Mouse (Mus musculus) forebrain, embryonic 14.5 days (tissue): ENCODE measurements around the gene Auh. TPM values are rescaled to one million over a fixed set of nuclear protein-coding genes. Genes with fewer than 3 reads are reported as not detected.
A peak's percentile ranks its signal among the peaks of the same experiment; 100 is the strongest.

Experiments
- ATAC-seq: fragments of 200-750 bp; cut with Nextera tagmentation; 2 replicates; pipeline ENCODE4 v1.8.0; 2017; ENCODE audit warnings: mild to moderate bottlenecking, moderate library complexity
- DNase-seq: peaks from one replicate; pipeline ENCODE4 v3.0.0-alpha.2; 2015; ENCODE audit warnings: low spot score
- H3K27ac ChIP-seq: fragments of 300-500 bp; sonication (generic); 2 replicates; pipeline ENCODE4 v1.5.1; 2014; ENCODE audit warnings: low read depth, mild to moderate bottlenecking, control low read depth, low read length, moderate library complexity
- H3K27me3 ChIP-seq: fragments of 300-500 bp; sonication (generic); replicated peaks from 2 replicates; pipeline ENCODE4 v1.6.1; 2014; ENCODE audit warnings: low read length, control low read depth, mixed read lengths; ENCODE audit not compliant: control insufficient read depth, insufficient read depth
- H3K36me3 ChIP-seq: fragments of 300-500 bp; sonication (generic); 2 replicates; pipeline ENCODE4 v1.6.1; 2014; ENCODE audit warnings: low read length, control low read depth; ENCODE audit not compliant: control insufficient read depth, insufficient read depth
- H3K4me1 ChIP-seq: fragments of 300-500 bp; sonication (generic); 2 replicates; pipeline ENCODE4 v1.6.1; 2014; ENCODE audit warnings: antibody characterized with exemption, low read length, control low read depth; ENCODE audit not compliant: control insufficient read depth, insufficient read depth
- H3K4me2 ChIP-seq: fragments of 300-500 bp; sonication (generic); 2 replicates; pipeline ENCODE4 v1.6.1; 2014; ENCODE audit warnings: mild to moderate bottlenecking, control low read depth, low read length
- H3K4me3 ChIP-seq: fragments of 300-500 bp; sonication (generic); 2 replicates; pipeline ENCODE4 v1.5.1; 2014; ENCODE audit warnings: low read depth, low read length, control low read depth
- H3K9ac ChIP-seq: fragments of 300-500 bp; sonication (generic); 2 replicates; pipeline ENCODE4 v1.6.1; 2014; ENCODE audit warnings: mild to moderate bottlenecking, low read length, control low read depth, moderate library complexity
- H3K9me3 ChIP-seq: fragments of 300-500 bp; sonication (generic); replicated peaks from 2 replicates; pipeline ENCODE4 v1.6.1; 2016; ENCODE audit warnings: low read length, control low read depth, mixed read lengths; ENCODE audit not compliant: control insufficient read depth
- WGBS: fragments of 180-500 bp; shearing (Covaris S2); extraction: QIAGEN DNeasy Blood & Tissue Kit; methylation state at CpG from one replicate; pipeline ENCODE4 v1.1.7; 2014; 5-methylcytosine and 5-hydroxymethylcytosine counted together
- polyA plus RNA-seq: library from polyadenylated mRNA; unstranded; fragments of >200 nt; fragmentation: Nextera tagmentation; extraction: Ambion mirVana; gene quantifications from 2 replicates; pipeline ENCODE4 v1.2.1, GENCODE M21; 2014

Auh gene
- polyA plus RNA-seq, 1 experiment from 2014 or later: 47.9 TPM

GRCm38 (mm10) chr13:52879291-52879690 lies 50.2 kb downstream of the Auh start:
- H3K4me3 ChIP-seq: no peak overlapping the region
- no peaks in the 10 kb centered on the region for H3K27me3 ChIP-seq
- H3K27ac ChIP-seq: peak overlapping the region; percentile 33; the same call in 1 of the 2 replicates
- no peaks in the 10 kb centered on the region for H3K36me3 ChIP-seq
- ATAC-seq: no peak
- peaks cover 22% of the 10 kb centered on the region for H3K4me1 ChIP-seq
- 82% methylated on average over 9 of the region's 9 CpGs for WGBS
- no peaks in the 10 kb centered on the region for H3K9me3 ChIP-seq
- DNase-seq: no peak
- H3K4me2 ChIP-seq: no peak overlapping the region
- H3K9ac ChIP-seq: no peak overlapping the region

- Histone ChIP-seq H3K36me3 (no peaks in the 10 kb centered on the region), H3K4me1 (peaks cover 22% of the 10 kb centered on the region), H3K4me2 (no peak overlapping the region), H3K4me3 (no peak overlapping the region), H3K27ac (no peak overlapping the region), H3K27me3 (no peaks in the 10 kb centered on the region), H3K9me3 (no peaks in the 10 kb centered on the region), H3K9ac (no peak overlapping the region)
- WGBS: 55% methylated on average over 7 of the region's 7 CpGs
- no peak for ATAC-seq
- DNase-seq: no peak
These were observed 50.7 kb downstream of the Auh start for GRCm38 (mm10) chr13:52878823-52879222.

GRCm38 (mm10) chr13:52875541-52876325 lies 53.7 kb downstream of the Auh start:
- Histone ChIP-seq H3K27me3 (no peaks in the 10 kb centered on the region), H3K9ac (no peak overlapping the region), H3K27ac (0 out of 2 replicates have a peak overlapping the region, but pooled peaks have one; percentile 44), H3K4me2 (no peak overlapping the region), H3K9me3 (no peaks in the 10 kb centered on the region), H3K4me1 (peaks cover 21% of the 10 kb centered on the region), H3K4me3 (no peak overlapping the region), H3K36me3 (no peaks in the 10 kb centered on the region)
- peak; percentile 24 for DNase-seq
- 75% methylated on average over 25 of the region's 25 CpGs for WGBS
- ATAC-seq: peak; percentile 38; the same call in 1 of the 2 replicates

GRCm38 (mm10) chr13:52875089-52875488 lies 54.4 kb downstream of the Auh start:
- no peak for ATAC-seq

GRCm38 (mm10) chr13:52874338-52874737 lies 55.1 kb downstream of the Auh start:
- Histone ChIP-seq H3K4me1 (peaks cover 12% of the 10 kb centered on the region), H3K36me3 (no peaks in the 10 kb centered on the region), H3K27me3 (no peaks in the 10 kb centered on the region), H3K4me3 (no peak overlapping the region), H3K27ac (no peak overlapping the region), H3K4me2 (no peak overlapping the region), H3K9ac (no peak overlapping the region), H3K9me3 (no peaks in the 10 kb centered on the region)
- WGBS: 90% methylated on average over 6 of the region's 6 CpGs
- no peak for DNase-seq
- ATAC-seq: no peak

More at GRCm38 (mm10) chr13:52875089-52875488, 54.4 kb downstream of the Auh start:
- H3K4me1 ChIP-seq: peaks cover 16% of the 10 kb centered on the region
- H3K27ac ChIP-seq: no peak overlapping the region
- no peak overlapping the region for H3K4me2 ChIP-seq
- H3K36me3 ChIP-seq: no peaks in the 10 kb centered on the region
- H3K9ac ChIP-seq: no peak overlapping the region
- no peaks in the 10 kb centered on the region for H3K9me3 ChIP-seq
- DNase-seq: peak; percentile 70
- H3K27me3 ChIP-seq: no peaks in the 10 kb centered on the region
- no peak overlapping the region for H3K4me3 ChIP-seq
- WGBS: 59% methylated on average over 6 of the region's 6 CpGs

GRCm38 (mm10) chr13:52873923-52874322 lies 55.6 kb downstream of the Auh start:
- Histone ChIP-seq H3K27me3 (no peaks in the 10 kb centered on the region), H3K4me2 (no peak overlapping the region), H3K4me1 (peaks cover 12% of the 10 kb centered on the region), H3K9ac (no peak overlapping the region), H3K36me3 (no peaks in the 10 kb centered on the region), H3K27ac (no peak overlapping the region), H3K9me3 (no peaks in the 10 kb centered on the region), H3K4me3 (no peak overlapping the region)
- 90% methylated on average over 11 of the region's 11 CpGs for WGBS
- DNase-seq (no peak), ATAC-seq (no peak)

- peak; percentile 90 for DNase-seq
- no peaks in the 10 kb centered on the region for H3K9me3 ChIP-seq
- peak overlapping the region; percentile 33 for H3K9ac ChIP-seq
- ATAC-seq: peak; percentile 91
- no peaks in the 10 kb centered on the region for H3K36me3 ChIP-seq
- peak overlapping the region; percentile 88 for H3K27ac ChIP-seq
- H3K4me3 ChIP-seq: no peak overlapping the region
- H3K4me1 ChIP-seq: peaks cover 17% of the 10 kb centered on the region
- 50% methylated on average over 15 of the region's 15 CpGs for WGBS
- H3K4me2 ChIP-seq: peak overlapping the region; percentile 11; the same call in 1 of the 2 replicates
- no peaks in the 10 kb centered on the region for H3K27me3 ChIP-seq
These were observed 63.3 kb downstream of the Auh start for GRCm38 (mm10) chr13:52866005-52866792.

GRCm38 (mm10) chr13:52863436-52863835 lies 66.0 kb downstream of the Auh start:
- no peak overlapping the region for H3K9ac ChIP-seq
- H3K36me3 ChIP-seq: no peaks in the 10 kb centered on the region
- WGBS: 88% methylated on average over 8 of the region's 8 CpGs
- no peak for DNase-seq
- no peak overlapping the region for H3K27ac ChIP-seq
- H3K9me3 ChIP-seq: no peaks in the 10 kb centered on the region
- no peak overlapping the region for H3K4me2 ChIP-seq
- no peak for ATAC-seq
- peaks cover 21% of the 10 kb centered on the region for H3K4me1 ChIP-seq
- no peaks in the 10 kb centered on the region for H3K27me3 ChIP-seq
- no peak overlapping the region for H3K4me3 ChIP-seq
